Mouse (Mus musculus) left cerebral cortex, postnatal 36 days (tissue): ENCODE measurements around the gene Ctcf. TPM values are rescaled to one million over a fixed set of nuclear protein-coding genes. Genes with fewer than 3 reads are reported as not detected.

Experiments
- DNase-seq, 2 experiments: peaks; one replicate each; pipeline ENCODE4 v3.0.0; 2021 to 2022; ENCODE audit warnings: low spot score in 2 of 2, mixed read lengths in 1 of 2
- intact Hi-C: fragments of 180-260 bp; cut with DNase I; formaldehyde crosslinking; loops from one replicate; pipeline ENCODE4 v1.15.1; 2025
- microRNA-seq: library from miRNA; unstranded; fragments of <30 nt; microRNA quantifications from one replicate; pipeline ENCODE4 v1.2.0, GENCODE M21; 2022
- total RNA-seq, 2 experiments: library from RNA; stranded (reverse); gene quantifications; 2 replicates each; pipeline ENCODE4 v1.2.3; 2021

The Ctcf gene
- total RNA-seq, 2 experiments from 2014 or later = 61.2 to 77.2 TPM

DNA sequence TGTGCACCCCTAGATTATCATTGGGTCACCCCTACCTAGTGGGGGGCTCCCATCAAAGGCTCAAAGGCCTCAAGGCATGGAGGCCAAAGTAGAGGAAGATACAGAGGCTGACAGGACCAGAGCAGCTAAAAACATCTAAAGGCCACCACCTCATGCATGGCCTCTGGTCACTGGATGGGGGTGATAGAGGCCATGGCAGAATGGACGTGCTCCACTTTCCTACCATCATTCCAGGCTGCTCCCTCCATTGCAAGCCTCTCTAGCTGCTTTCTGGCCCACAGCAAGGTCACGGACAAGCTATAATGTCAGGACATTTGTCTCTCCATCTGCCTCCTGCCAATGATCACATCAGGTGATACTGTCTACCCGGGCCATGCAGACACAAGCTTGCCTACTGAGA, 75.9 kb downstream of the Ctcf start:
- no peak for DNase-seq
- intact Hi-C loops = loop anchor here (5.0 to 10.0 kb wide), 3 partner anchors 113 to 310 kb away; partner anchors contain the start of genes Cenpt, Ranbp10, Thap11 and Tsnaxip1

DNA sequence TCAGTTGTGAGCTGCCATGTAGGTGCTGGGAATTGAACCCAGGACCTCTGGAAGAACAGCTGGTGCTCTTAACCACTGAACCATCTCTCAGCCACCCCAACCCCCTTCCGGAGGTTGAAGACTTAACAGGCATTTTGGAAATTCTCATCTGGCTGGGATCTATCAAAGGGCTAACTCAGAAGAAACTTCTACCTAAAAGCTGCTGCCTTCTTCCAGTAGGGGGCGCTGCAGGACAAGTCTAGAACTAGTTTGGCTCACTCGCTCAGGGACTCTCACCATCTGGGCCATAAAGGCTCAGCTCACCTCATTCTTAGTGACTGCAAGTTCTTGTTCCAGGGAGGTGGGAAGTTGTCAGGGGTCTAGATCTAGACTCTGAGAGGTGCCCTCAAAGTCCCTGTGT, 77.8 kb downstream of the Ctcf start:
- DNase-seq = peak; percentile 75 to 76
- intact Hi-C loops = loop anchor here (2.0 to 10.0 kb wide), 4 partner anchors 111 to 308 kb away; partner anchors contain the start of genes Cenpt, Ranbp10, Thap11 and Tsnaxip1

DNA sequence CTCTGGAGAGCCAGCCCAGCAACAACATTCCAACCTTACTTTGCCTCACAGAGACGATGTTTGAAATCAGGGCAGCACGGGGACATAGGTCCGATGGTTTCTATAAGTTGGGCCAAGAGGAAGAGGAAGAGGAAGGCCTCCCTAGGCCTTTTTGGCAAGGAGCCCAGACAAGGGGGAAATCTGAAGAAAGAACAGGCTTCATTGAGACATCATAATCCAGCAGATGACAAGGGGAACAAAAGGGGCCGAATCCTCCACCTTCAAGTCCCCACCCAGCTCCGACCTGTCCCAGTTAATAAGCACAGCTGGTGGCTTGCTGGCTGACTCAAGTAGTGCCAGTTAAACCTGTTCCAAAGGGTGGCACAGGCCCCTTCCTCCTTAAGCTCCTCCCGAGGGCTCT, 78.7 kb downstream of the Ctcf start:
- no peak for DNase-seq
- intact Hi-C loops = loop anchor here (2.0 to 10.0 kb wide), 3 partner anchors 110 to 216 kb away; partner anchors contain the start of genes Cenpt, Ranbp10, Thap11 and Tsnaxip1

DNA sequence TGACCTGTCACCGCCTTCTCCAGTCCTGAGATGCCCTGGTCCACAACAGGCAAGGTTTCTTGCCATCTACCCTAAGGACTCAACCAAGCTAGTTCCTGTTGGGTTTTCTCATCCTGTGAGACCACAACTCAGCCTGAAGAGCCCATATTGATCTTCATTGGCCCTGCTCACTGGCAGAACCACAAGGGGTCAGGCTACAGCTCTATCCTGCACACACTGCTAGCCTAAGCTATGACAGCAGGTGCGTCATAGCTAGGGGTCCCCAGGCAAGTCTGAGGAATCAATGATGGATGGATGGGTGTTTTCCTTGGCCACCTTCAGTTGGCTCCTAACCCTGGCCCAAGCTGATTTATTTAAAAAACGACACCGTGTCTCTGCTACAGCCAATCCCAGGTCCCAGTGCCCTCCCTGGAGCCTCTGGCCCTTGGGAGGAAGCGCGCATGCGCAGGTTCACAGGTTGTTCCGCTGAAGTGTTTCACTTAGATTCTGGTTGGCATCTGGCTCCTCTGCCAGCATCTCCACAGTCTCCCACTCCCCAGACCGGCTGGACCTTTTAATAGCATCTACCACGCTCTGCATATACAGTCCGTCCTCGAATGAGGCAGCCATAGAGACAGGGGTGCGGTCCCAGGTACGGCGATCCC, 80.1 kb downstream of the Ctcf start:
- no peak for DNase-seq
- intact Hi-C loops = loop anchor here (10.0 kb wide), 2 partner anchors 108 to 138 kb away; partner anchors contain the start of genes Cenpt, Ranbp10, Thap11 and Tsnaxip1

DNA sequence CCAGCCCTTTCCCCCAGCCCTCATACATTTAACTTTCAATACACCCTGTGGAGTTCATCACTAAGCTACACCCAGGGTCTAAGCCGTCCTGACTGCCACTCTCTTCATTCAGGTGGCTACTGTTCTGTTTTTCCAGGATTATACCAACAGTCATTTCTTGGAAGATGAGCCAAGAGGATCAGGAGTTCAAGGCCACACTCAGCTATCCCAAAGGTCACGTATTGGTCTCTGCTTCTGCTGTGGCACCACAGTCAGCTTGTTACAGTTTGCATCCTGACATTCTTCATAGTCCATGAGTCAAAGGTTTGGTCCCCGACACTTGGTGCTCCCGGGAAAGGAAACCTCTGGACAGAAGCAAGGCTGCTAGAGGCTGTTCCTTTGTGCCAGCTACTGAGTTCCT, 83.3 kb downstream of the Ctcf start:
- intact Hi-C loops = loop anchor here (10.0 kb wide), 2 partner anchors 105 to 135 kb away; partner anchors contain the start of genes Cenpt, Ranbp10, Thap11 and Tsnaxip1

DNA sequence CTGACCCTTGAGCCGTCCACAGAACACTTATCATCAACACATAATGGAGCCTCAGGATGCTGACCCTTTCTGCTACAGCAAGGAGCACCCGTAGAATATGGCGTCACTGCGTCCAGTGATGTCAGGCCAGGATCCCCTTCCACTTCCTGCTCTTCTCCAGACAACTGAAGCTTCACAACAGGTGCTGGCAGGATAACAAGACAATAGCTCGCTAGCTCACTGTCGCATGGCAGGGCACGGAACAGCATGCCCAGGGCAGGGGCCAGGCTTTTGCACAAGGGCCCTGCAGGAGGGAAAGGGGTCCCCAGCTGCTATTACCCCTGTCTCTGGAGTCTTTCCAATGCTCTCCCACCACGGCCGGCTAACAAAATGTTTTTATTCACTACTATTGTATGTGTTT, 86.5 kb downstream of the Ctcf start:
- DNase-seq = no peak
- intact Hi-C loops = no loop called here

More for the DNA sequence above, 83.3 kb downstream of the Ctcf start:
- no peak for DNase-seq

DNA sequence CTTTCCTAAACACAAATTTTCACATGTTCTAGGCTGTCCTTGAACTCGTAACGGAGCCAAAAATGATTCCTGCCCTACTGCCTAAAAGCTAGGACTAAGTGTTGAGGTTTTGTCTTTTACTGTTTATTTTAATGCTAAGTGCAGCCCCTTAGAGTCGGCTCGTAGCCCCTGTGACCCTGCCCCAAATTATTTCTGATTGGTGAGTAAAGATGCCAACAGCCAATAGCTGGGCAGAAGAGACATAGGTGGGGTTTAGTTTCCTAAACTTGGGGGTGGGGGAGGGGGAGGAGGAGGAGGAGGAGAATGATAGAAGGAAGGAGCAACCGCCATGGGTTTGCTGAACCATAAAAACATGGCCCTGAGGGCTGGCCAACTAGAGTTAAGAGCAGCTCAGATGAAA, 89.4 kb downstream of the Ctcf start:
- intact Hi-C loops = no loop called here
- DNase-seq = no peak

DNA sequence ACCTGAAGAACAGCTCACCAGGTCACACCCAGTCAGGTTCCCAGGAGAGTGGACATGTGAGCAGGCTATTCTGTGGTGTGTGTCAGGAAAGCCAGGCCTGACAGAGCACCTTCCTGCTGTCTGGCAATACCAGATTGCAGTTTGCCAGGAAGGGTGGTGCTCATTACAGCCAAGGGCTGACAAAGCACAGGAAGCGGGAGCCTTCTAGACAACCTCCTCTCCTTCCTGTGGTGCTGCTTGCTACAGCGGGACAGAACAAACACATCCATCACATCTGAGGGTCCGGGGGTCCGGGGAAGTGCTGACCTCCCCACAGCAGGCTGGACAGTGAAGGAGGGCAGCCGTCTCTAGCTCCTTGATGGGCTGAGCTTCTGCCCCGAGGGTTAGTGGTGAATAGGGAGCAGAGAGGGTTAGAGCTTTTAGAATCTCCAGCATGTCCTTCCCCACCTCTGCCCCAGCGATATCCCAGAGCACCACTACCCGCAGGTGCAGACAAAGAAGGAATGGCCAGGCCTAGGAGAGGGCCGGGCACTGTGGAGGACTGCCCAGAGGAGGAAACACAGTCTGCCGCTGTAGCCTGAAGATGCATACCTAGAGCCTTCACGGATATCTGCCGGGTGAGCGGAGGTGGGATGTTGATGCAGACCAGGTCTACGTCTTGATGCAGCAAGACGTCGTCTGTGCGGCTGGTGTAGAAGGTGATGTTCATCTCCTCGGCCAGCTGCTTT, 91.2 kb downstream of the Ctcf start:
- intact Hi-C loops = no loop called here

DNA sequence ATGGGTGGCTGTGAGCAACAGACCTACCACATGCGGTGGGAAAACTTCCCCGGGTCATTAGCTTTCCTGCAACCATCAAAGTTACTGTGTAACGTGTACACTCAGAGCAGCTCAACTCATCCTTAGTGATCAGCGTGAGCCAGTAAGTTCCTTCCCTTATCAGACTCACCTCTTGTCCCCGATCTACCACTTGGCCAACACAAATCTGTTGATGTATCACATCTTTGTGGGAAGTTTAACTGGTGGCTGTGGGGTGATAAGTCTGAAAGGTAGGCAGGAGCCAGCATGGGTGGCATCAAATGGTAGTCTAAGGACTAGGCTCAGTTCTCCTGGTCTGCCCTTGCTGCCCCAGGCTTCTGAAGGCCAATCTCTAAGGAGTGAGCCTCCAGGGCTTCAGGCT, 95.8 kb downstream of the Ctcf start:
- intact Hi-C loops = no loop called here
- no peak for DNase-seq

More for the DNA sequence above, 91.2 kb downstream of the Ctcf start:
- DNase-seq = no peak

Small RNA genes within 50 kb of the gene (microRNA-seq; reads per million reads assigned to microRNA genes)
- 1.3 reads per million for gene Mir1966

Other genes with a start within 250 kb of the Ctcf start
- not detected for gene Kctd19, start 223.1 kb upstream of the Ctcf start, total RNA-seq
- under 1 TPM; 0.32 to 0.37 TPM for gene Lrrc36, start 223.0 kb upstream of the Ctcf start, total RNA-seq
- gene Tppp3, start 165.0 kb upstream of the Ctcf start, total RNA-seq = 10 to 100 TPM; 36.1 to 46.4 TPM
- 10 to 100 TPM; 33.2 to 45.3 TPM for gene Zdhhc1, start 139.7 kb upstream of the Ctcf start, total RNA-seq
- under 1 TPM in 1 of 2 experiments, not detected in 1; 0.20 TPM for gene Hsd11b2, start 117.8 kb upstream of the Ctcf start, total RNA-seq
- gene Atp6v0d1, start 70.5 kb upstream of the Ctcf start, total RNA-seq = 100 to 1,000 TPM; 305 to 349 TPM
- gene Ripor1, start 31.3 kb upstream of the Ctcf start, total RNA-seq = 10 to 100 TPM; 70.3 to 89.3 TPM
- not detected for gene Agrp, start 825 bp downstream of the Ctcf start, total RNA-seq
- gene Carmil2, start 49.7 kb downstream of the Ctcf start, total RNA-seq = 10 to 100 TPM; 56.3 to 66.3 TPM
- gene Acd, start 64.5 kb downstream of the Ctcf start, total RNA-seq = 10 to 100 TPM; 45.8 to 50.6 TPM
- 10 to 100 TPM; 45.5 to 53.6 TPM for gene Pard6a, start 64.6 kb downstream of the Ctcf start, total RNA-seq
- not detected for gene 4933405L10Rik, start 71.1 kb downstream of the Ctcf start, total RNA-seq
- gene Enkd1, start 71.6 kb downstream of the Ctcf start, total RNA-seq = 10 to 100 TPM in 1 of 2 experiments, 1 to 10 TPM in 1; 9.9 to 10.7 TPM
- gene Gfod2, start 122.1 kb downstream of the Ctcf start, total RNA-seq = 10 to 100 TPM; 25.4 to 26.3 TPM
- 10 to 100 TPM; 22.1 to 25.1 TPM for gene Ranbp10, start 190.8 kb downstream of the Ctcf start, total RNA-seq
- gene Tsnaxip1, start 191.2 kb downstream of the Ctcf start, total RNA-seq = not detected
- gene Cenpt, start 216.7 kb downstream of the Ctcf start, total RNA-seq = 10 to 100 TPM; 15.2 to 18.0 TPM
- 10 to 100 TPM; 38.9 to 44.8 TPM for gene Thap11, start 218.6 kb downstream of the Ctcf start, total RNA-seq
- gene Nutf2, start 224.0 kb downstream of the Ctcf start, total RNA-seq = 10 to 100 TPM; 25.7 to 35.4 TPM
- gene Edc4, start 244.3 kb downstream of the Ctcf start, total RNA-seq = 10 to 100 TPM; 56.9 to 68.4 TPM